Mouse (Mus musculus) ES-Bruce4 (cell line): ENCODE data around the gene Slc44a1.

Experiments
- CTCF ChIP-seq: IDR thresholded peaks from one replicate; pipeline ENCODE4 v1.8.1; 2011; ENCODE audit warnings: low read depth, low read length
- EP300 ChIP-seq: IDR thresholded peaks from 2 replicates; pipeline ENCODE4 v1.6.1; 2011; ENCODE audit warnings: low read depth, low read length; ENCODE audit not compliant: insufficient read depth

DNA sequence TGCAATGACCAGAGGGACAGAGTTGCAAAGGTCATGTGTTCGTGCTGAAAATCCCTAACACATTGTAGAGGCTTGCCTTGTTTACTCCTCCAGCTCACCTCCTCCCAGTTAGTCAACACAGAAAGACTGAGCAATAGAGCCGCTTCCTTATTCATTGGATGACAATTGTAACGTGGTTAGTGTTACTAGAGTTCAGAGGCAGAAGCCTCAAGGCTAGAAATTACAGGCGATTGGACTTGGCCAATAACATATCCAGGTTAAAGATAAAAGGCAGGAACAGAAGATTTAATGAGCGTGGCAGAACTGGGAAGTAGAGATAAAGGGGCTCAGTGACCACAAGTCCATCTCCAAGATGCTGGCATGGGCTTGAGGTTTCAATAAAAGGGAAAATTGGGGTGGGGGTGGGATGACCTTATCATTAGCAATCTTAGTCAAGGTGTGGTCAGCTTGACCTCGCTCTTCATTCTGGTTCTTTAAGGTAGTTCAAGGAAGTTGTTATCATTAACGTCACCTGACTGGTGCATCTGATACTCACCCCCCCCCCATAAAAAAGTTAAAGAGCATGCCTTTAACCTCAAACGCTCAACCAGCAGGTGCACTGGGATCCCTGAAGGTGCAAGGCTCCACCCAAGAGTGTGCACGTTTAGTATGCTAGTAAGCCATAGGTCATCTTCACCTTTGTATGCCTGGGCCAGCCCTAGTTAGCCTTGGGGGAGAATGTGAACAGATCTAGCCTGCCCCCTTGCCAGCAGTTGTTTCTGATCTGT, 26.0 kb upstream of the Slc44a1 start:
- TF ChIP-seq CTCF (no peak), EP300 (no peak)
